In the genomic region with DNA sequence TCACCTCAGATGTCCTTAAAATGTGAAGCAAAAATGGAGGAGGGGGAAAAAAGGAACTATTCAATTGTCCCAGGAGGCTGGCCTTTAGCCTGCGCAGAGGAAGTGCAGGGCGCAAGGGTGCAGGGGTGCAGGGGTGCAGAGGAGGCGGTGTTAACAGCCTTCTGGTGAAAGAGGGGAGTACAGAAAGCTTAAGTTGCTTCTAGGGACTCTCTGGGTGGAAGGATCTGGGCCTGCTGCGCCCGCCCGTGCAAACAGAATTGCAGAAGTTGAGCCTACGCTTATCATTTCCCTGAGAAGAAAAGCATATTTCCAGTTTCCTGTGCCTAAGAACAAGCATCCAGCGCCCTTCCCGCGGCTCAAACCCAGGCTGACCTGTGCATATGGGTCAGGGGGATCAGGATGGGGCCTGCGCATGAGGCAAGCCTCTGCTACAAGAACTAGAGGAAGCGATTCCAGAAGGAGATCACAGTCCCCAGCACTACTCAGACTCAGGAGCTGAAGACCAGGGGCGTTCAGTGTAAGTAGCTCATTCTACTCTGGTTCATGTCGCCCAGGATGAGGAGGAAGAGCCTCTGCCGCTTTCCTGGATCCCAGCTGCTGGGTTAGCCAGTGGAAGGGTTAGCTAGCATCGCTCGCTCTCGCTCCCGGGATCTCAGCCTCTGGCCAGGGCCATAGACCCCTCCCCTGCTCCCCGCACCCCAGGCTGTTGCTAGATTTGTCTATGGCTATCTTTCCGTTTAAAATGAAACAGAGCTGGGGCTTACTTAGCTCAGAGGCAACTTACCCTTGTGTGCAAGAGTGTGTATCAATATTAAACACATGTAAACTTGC, we compare ENCODE assay signal across 8 mouse cellular contexts. TPM values are rescaled to one million over a fixed set of nuclear protein-coding genes. Genes with fewer than 3 reads are reported as not detected.
DNase-seq lines count a peak whose midpoint lies in the region; ATAC-seq lines count a peak whose summit lies in the region.

No protein-coding gene starts in this region.

- H3K27ac ChIP-seq in liver, embryonic 12.5 days: peak overlapping the region; percentile 77
- H3K27ac ChIP-seq in hindbrain, embryonic 12.5 days: no peak overlapping the region
- H3K27ac ChIP-seq in forebrain, embryonic 12.5 days: no peak overlapping the region

- H3K9ac ChIP-seq in liver, embryonic 12.5 days: peak overlapping the region; percentile 59
- H3K9ac ChIP-seq in hindbrain, embryonic 12.5 days: no peak overlapping the region
- H3K9ac ChIP-seq in forebrain, embryonic 12.5 days: no peak overlapping the region

- WGBS in liver, embryonic 12.5 days (ENCODE audit: insufficient replicate concordance): 14% methylated on average over 21 of the region's 21 CpGs
- 43% methylated on average over 21 of the region's 21 CpGs for WGBS in hindbrain, embryonic 12.5 days
- WGBS in forebrain, embryonic 12.5 days: 42% methylated on average over 21 of the region's 21 CpGs

- DNase-seq in right cerebral cortex, postnatal 25 days: peak; percentile 11
- no peak for DNase-seq in right cerebral cortex, adult 2 months (ENCODE audit: low spot score in 2 of 2)
- peak; percentile 64 to 74 for DNase-seq in spleen, adult 18-20 months
- no peak for DNase-seq in layer of hippocampus, postnatal 25 days (ENCODE audit: extremely low spot score in 1 of 2, low spot score in 1 of 2)

- H3K4me3 ChIP-seq in liver, embryonic 12.5 days: peak overlapping the region; percentile 49
- H3K4me3 ChIP-seq in hindbrain, embryonic 12.5 days: no peak overlapping the region
- no peak overlapping the region for H3K4me3 ChIP-seq in forebrain, embryonic 12.5 days (replicated peaks)

- no peaks in the 10 kb centered on the region for H3K9me3 ChIP-seq in liver, embryonic 12.5 days (replicated peaks)
- no peaks in the 10 kb centered on the region for H3K9me3 ChIP-seq in hindbrain, embryonic 12.5 days (replicated peaks)
- no peaks in the 10 kb centered on the region for H3K9me3 ChIP-seq in forebrain, embryonic 12.5 days

- H3K4me1 ChIP-seq in liver, embryonic 12.5 days: peaks cover 66% of the 10 kb centered on the region
- H3K4me1 ChIP-seq in hindbrain, embryonic 12.5 days: peaks cover 21% of the 10 kb centered on the region
- H3K4me1 ChIP-seq in forebrain, embryonic 12.5 days: peaks cover 26% of the 10 kb centered on the region

- H3K27me3 ChIP-seq in liver, embryonic 12.5 days (replicated peaks): no peaks in the 10 kb centered on the region
- H3K27me3 ChIP-seq in hindbrain, embryonic 12.5 days: no peaks in the 10 kb centered on the region
- 0 out of 2 replicates have a peak, but pooled peaks cover 8% of the 10 kb centered on the region for H3K27me3 ChIP-seq in forebrain, embryonic 12.5 days

- H3K4me2 ChIP-seq in liver, embryonic 12.5 days: peak overlapping the region; percentile 60
- H3K4me2 ChIP-seq in hindbrain, embryonic 12.5 days (replicated peaks): no peak overlapping the region
- no peak overlapping the region for H3K4me2 ChIP-seq in forebrain, embryonic 12.5 days

- H3K36me3 ChIP-seq in liver, embryonic 12.5 days: no peaks in the 10 kb centered on the region
- H3K36me3 ChIP-seq in hindbrain, embryonic 12.5 days: no peaks in the 10 kb centered on the region
- no peaks in the 10 kb centered on the region for H3K36me3 ChIP-seq in forebrain, embryonic 12.5 days (replicated peaks)

- ATAC-seq in erythroid progenitor cell, adult 5-6 weeks (replicated peaks; ENCODE audit: low FRiP score, poor library complexity, severe bottlenecking): peak; percentile 46
- peak; percentile 31 for ATAC-seq in liver, embryonic 12.5 days
- no peak for ATAC-seq in hindbrain, embryonic 12.5 days (ENCODE audit: low FRiP score)
- ATAC-seq in forebrain, embryonic 12.5 days (ENCODE audit: low FRiP score): no peak

RNA-seq across cellular contexts. Expression of a gene that starts 6.4 kb away (rescaled TPM):
- 15.5 and 37.5 TPM in 2 replicates for total RNA-seq in erythroid progenitor cell, adult 5-6 weeks (2015; ENCODE audit: low replicate concordance)
- 25.4 and 29.3 TPM in 2 replicates for total RNA-seq in erythroid progenitor cell, adult 5-6 weeks (2017; ENCODE audit: low replicate concordance)
- 18.9 and 20.6 TPM in 2 replicates for polyA plus RNA-seq in liver, embryonic 12.5 days (2016; fragmentation: Nextera tagmentation; extraction: Ambion mirVana)
- 0.86 and 1.4 TPM in 2 replicates for polyA plus RNA-seq in hindbrain, embryonic 12.5 days (2016; fragmentation: Nextera tagmentation; extraction: Ambion mirVana)
- polyA plus RNA-seq in forebrain, embryonic 12.5 days (2016; fragmentation: Nextera tagmentation; extraction: Ambion mirVana): 0.88 and 1.0 TPM in 2 replicates
- 1 to 10 TPM; 3.9 to 5.8 TPM for total RNA-seq in layer of hippocampus, postnatal 25 days (2021)

RNA-seq across cellular contexts. Expression of a gene that starts 45.8 kb away (rescaled TPM):
- total RNA-seq in erythroid progenitor cell, adult 5-6 weeks (2015; ENCODE audit: low replicate concordance): not detected in 2 replicates
- 1.9 TPM in 1 of 2 replicates, not detected in the other for total RNA-seq in erythroid progenitor cell, adult 5-6 weeks (2017; ENCODE audit: low replicate concordance)
- polyA plus RNA-seq in liver, embryonic 12.5 days (2016; fragmentation: Nextera tagmentation; extraction: Ambion mirVana): 0.93 and 1.5 TPM in 2 replicates
- 90.5 and 91.5 TPM in 2 replicates for polyA plus RNA-seq in hindbrain, embryonic 12.5 days (2016; fragmentation: Nextera tagmentation; extraction: Ambion mirVana)
- 98.9 and 105 TPM in 2 replicates for polyA plus RNA-seq in forebrain, embryonic 12.5 days (2016; fragmentation: Nextera tagmentation; extraction: Ambion mirVana)
- 100 to 1,000 TPM in 1 of 2 experiments, 10 to 100 TPM in 1; 89.6 to 103 TPM for total RNA-seq in layer of hippocampus, postnatal 25 days (2021)

Comparison
In these comparisons a context has a peak if more than half of its experiments do, and no peak if none do; other contexts are left out.
1. DNase-seq: peak in right cerebral cortex, postnatal 25 days (single experiment) and spleen, adult 18-20 months (2 of 2); none in right cerebral cortex, adult 2 months (0 of 2) and layer of hippocampus, postnatal 25 days (0 of 2).
2. ATAC-seq: peak in erythroid progenitor cell, adult 5-6 weeks (single experiment) and liver, embryonic 12.5 days (single experiment); none in hindbrain, embryonic 12.5 days (single experiment) and forebrain, embryonic 12.5 days (single experiment).
3. RNA of a gene that starts 45.8 kb away (polyA plus RNA-seq): 98.9 to 105 TPM in forebrain, embryonic 12.5 days and 90.5 to 91.5 TPM in hindbrain, embryonic 12.5 days; 0.93 to 1.5 TPM in liver, embryonic 12.5 days; every median in the first group is over 10 times any median in the second.